Mouse (Mus musculus): ENCODE results near the gene Cib1.

The Cib1 gene

GRCm38 (mm10) chr7:80203638-80204096 is 28.9 kb downstream of the Cib1 start:
- in situ Hi-C loops (cut with MboI; ENCODE audit: unreplicated experiment in 2 of 2) = no loop called here

GRCm38 (mm10) chr7:80202961-80203360 is 29.7 kb downstream of the Cib1 start:
- in situ Hi-C loops (cut with MboI; ENCODE audit: unreplicated experiment in 2 of 2) = no loop called here

- in situ Hi-C loops (cut with MboI; ENCODE audit: unreplicated experiment in 2 of 2) = no loop called here
Measured at GRCm38 (mm10) chr7:80201888-80202540, 30.6 kb downstream of the Cib1 start.

- in situ Hi-C loops (cut with MboI; ENCODE audit: unreplicated experiment in 2 of 2) = no loop called here
Measured at GRCm38 (mm10) chr7:80200963-80201539, 31.6 kb downstream of the Cib1 start.

GRCm38 (mm10) chr7:80200588-80200945 is 32.0 kb downstream of the Cib1 start:
- in situ Hi-C loops (cut with MboI; ENCODE audit: unreplicated experiment in 2 of 2) = no loop called here

- in situ Hi-C loops (cut with MboI; ENCODE audit: unreplicated experiment in 2 of 2) = loop anchor here in 1 of 2 experiments (5.0 kb wide), 1 partner anchor 58 kb away; no protein-coding TSS in a partner anchor
Measured at GRCm38 (mm10) chr7:80199851-80200587, 32.6 kb downstream of the Cib1 start.

GRCm38 (mm10) chr7:80199286-80199685 is 33.3 kb downstream of the Cib1 start:
- in situ Hi-C loops (cut with MboI; ENCODE audit: unreplicated experiment in 2 of 2) = loop anchor here in 1 of 2 experiments (5.0 kb wide), 1 partner anchor 57 kb away; no protein-coding TSS in a partner anchor

GRCm38 (mm10) chr7:80198863-80199262 is 33.8 kb downstream of the Cib1 start:
- in situ Hi-C loops (cut with MboI; ENCODE audit: unreplicated experiment in 2 of 2) = loop anchor here in 1 of 2 experiments (5.0 kb wide), 1 partner anchor 57 kb away; no protein-coding TSS in a partner anchor

- in situ Hi-C loops (cut with MboI; ENCODE audit: unreplicated experiment in 2 of 2) = loop anchor here in 1 of 2 experiments (5.0 kb wide), 1 partner anchor 56 kb away; no protein-coding TSS in a partner anchor
Measured at GRCm38 (mm10) chr7:80197941-80198778, 34.5 kb downstream of the Cib1 start.

- in situ Hi-C loops (cut with MboI; ENCODE audit: unreplicated experiment in 2 of 2) = loop anchor here in 1 of 2 experiments (5.0 kb wide), 1 partner anchor 55 kb away; no protein-coding TSS in a partner anchor
Measured at GRCm38 (mm10) chr7:80197371-80197770, 35.2 kb downstream of the Cib1 start.

- in situ Hi-C loops (cut with MboI; ENCODE audit: unreplicated experiment in 2 of 2) = loop anchor here in 1 of 2 experiments (5.0 kb wide), 1 partner anchor 53 kb away; no protein-coding TSS in a partner anchor
Measured at GRCm38 (mm10) chr7:80195576-80196263, 36.9 kb downstream of the Cib1 start.

- in situ Hi-C loops (cut with MboI; ENCODE audit: unreplicated experiment in 2 of 2) = loop anchor here in 1 of 2 experiments (5.0 kb wide), 1 partner anchor 53 kb away; no protein-coding TSS in a partner anchor
Measured at GRCm38 (mm10) chr7:80195146-80195545, 37.5 kb downstream of the Cib1 start.

- in situ Hi-C loops (cut with MboI; ENCODE audit: unreplicated experiment in 2 of 2) = no loop called here
Measured at GRCm38 (mm10) chr7:80193941-80194739, 38.5 kb downstream of the Cib1 start.

GRCm38 (mm10) chr7:80192226-80193061 is 40.2 kb downstream of the Cib1 start:
- in situ Hi-C loops (cut with MboI; ENCODE audit: unreplicated experiment in 2 of 2) = no loop called here

GRCm38 (mm10) chr7:80191455-80191854 is 41.2 kb downstream of the Cib1 start:
- in situ Hi-C loops (cut with MboI; ENCODE audit: unreplicated experiment in 2 of 2) = no loop called here

- in situ Hi-C loops (cut with MboI; ENCODE audit: unreplicated experiment in 2 of 2) = no loop called here
Measured at GRCm38 (mm10) chr7:80189147-80189933, 43.3 kb downstream of the Cib1 start.

GRCm38 (mm10) chr7:80188579-80189125 is 44.0 kb downstream of the Cib1 start:
- in situ Hi-C loops (cut with MboI; ENCODE audit: unreplicated experiment in 2 of 2) = no loop called here

Measured in v-Abl transformed pro-B cells (cell line).